Mouse (Mus musculus): Measurements from ENCODE around the gene Cab39.

The Cab39 gene

GRCm38 (mm10) chr1:85899388-85899761 is 106.1 kb downstream of the Cab39 start:
- DNase-seq (ENCODE audit: low read depth, low spot score) = no peak

GRCm38 (mm10) chr1:85900521-85901333 is 107.5 kb downstream of the Cab39 start:
- no peak for DNase-seq (ENCODE audit: low read depth, low spot score)

Data from embryo, embryonic 11.5 days (tissue).